Mouse (Mus musculus) brain, adult 2 months (tissue): Measurements from ENCODE around the gene Ulk3.

Experiments used
- DNase-seq: peaks from one replicate; pipeline ENCODE4 v3.0.0; 2011; ENCODE audit warnings: low read depth, low spot score

Gene Ulk3

DNA sequence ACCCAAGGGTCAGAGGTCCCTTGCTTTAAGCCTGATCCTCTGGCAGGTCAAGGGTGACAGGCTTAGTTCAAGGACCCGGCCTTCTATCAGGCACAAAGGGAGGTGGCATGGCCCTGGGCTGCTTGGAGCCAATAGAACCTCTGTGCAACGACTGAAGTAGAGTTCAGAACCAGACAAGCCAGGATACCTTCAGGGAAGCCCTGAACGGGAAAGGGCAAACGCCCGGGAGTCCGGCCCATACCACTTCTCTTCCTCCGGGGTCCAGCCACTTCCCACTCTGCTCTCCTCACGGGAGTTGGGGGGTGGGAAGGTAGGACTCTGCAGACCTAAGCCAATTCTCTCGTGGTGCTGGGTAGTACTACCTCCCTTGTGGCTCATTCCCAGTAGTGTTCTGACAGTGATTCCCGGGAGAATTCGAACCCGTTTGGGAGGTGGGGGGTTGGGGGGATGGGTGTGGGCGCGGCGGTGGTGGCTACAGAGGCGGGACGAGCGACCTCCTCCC lies 55.2 kb downstream of the Ulk3 start:
- DNase-seq, result no peak

GRCm38 (mm10) chr9:57644944-57645893 lies 56.0 kb downstream of the Ulk3 start:
- DNase-seq, result peak; percentile 94
